Mouse (Mus musculus) ES-Bruce4 (cell line): ENCODE measurements around the gene Ppp4r1.

Source experiments
- CTCF ChIP-seq: IDR thresholded peaks from one replicate; pipeline ENCODE4 v1.8.1; 2011; ENCODE audit warnings: low read depth, low read length
- POLR2A ChIP-seq: IDR thresholded peaks from one replicate; pipeline ENCODE4 v1.8.1; 2011; ENCODE audit warnings: low read length; ENCODE audit not compliant: insufficient read depth

DNA sequence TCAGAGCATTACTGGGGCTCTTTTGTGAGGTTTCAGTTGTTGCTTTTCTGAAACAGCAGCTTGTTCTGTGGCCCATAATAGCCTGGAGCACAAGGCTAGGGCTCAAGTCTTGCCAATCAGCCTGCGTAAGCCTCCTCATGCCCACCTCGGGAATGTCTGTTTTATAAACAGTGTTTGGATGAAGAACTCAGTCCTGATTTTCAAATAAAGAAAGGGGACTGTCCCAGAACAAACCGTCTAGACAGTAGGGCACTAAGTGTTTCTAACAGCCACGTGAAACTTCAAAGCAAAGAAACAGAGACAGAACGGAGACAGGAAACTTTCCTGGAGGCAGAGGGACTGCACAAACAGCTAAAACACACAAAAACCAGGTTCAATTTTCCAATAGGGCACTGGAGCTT, 89.3 kb downstream of the Ppp4r1 start:
- TF ChIP-seq CTCF = no peak
- TF ChIP-seq POLR2A = no peak
